Mouse (Mus musculus) liver, adult 2 months (tissue): ENCODE measurements at regions not wholly inside any gene's neighbourhood (a gene's known extent, or its start where the extent isn't known, plus 50 kb on each side); places are given as distances from the start of the nearest gene placed in this dataset.

Experiments used
- CTCF ChIP-seq: fragments of 200-500 bp; IDR thresholded peaks from 2 replicates; pipeline ENCODE4 v1.5.1; 2011; ENCODE audit warnings: low read depth, low read length, control low read depth
- POLR2A ChIP-seq: fragments of 200-500 bp; IDR thresholded peaks from 2 replicates; pipeline ENCODE4 v1.6.1; 2011; ENCODE audit warnings: low read length, control low read depth; ENCODE audit not compliant: insufficient read depth; ENCODE audit errors: extremely low read depth

GRCm38 (mm10) chr17:62378868-62379417 lies 502.2 kb downstream of the Efna5 start:
- TF ChIP-seq CTCF = no peak
- TF ChIP-seq POLR2A = no peak
